Mouse (Mus musculus) stomach, postnatal 0 days (tissue): ENCODE results near the gene Chrm4. TPM values are rescaled to one million over a fixed set of nuclear protein-coding genes. Genes with fewer than 3 reads are reported as not detected.
A peak's percentile ranks its signal among the peaks of the same experiment; 100 is the strongest.

Experiments used
- ATAC-seq: fragments of 200-750 bp; cut with Nextera tagmentation; 2 replicates; pipeline ENCODE4 v1.8.0; 2017; ENCODE audit not compliant: low FRiP score, low TSS enrichment
- DNase-seq: peaks from one replicate; pipeline ENCODE4 v3.0.0-alpha.2; 2016; ENCODE audit warnings: low spot score
- H3K27ac ChIP-seq: fragments of 300-500 bp; sonication (generic); replicated peaks from 2 replicates; pipeline ENCODE4 v1.5.1; 2014; ENCODE audit warnings: mild to moderate bottlenecking, control low read depth
- H3K27me3 ChIP-seq: fragments of 300-500 bp; sonication (generic); 2 replicates; pipeline ENCODE4 v1.6.1; 2014; ENCODE audit warnings: low read length; ENCODE audit not compliant: control insufficient read depth, insufficient read depth
- H3K36me3 ChIP-seq: fragments of 300-500 bp; sonication (generic); 2 replicates; pipeline ENCODE4 v1.6.1; 2014; ENCODE audit warnings: low read length, mixed read lengths; ENCODE audit not compliant: control insufficient read depth, insufficient read depth
- H3K4me1 ChIP-seq: fragments of 300-500 bp; sonication (generic); replicated peaks from 2 replicates; pipeline ENCODE4 v1.6.1; 2014; ENCODE audit warnings: antibody characterized with exemption; ENCODE audit not compliant: control insufficient read depth, insufficient read depth
- H3K4me2 ChIP-seq: fragments of 300-500 bp; sonication (generic); replicated peaks from 2 replicates; pipeline ENCODE4 v1.6.1; 2014; ENCODE audit warnings: low read depth, mild to moderate bottlenecking, control low read depth, moderate library complexity
- H3K4me3 ChIP-seq: fragments of 300-500 bp; sonication (generic); 2 replicates; pipeline ENCODE4 v1.5.1; 2014; ENCODE audit warnings: low read depth, low read length, control low read depth
- H3K9ac ChIP-seq: fragments of 300-500 bp; sonication (generic); 2 replicates; pipeline ENCODE4 v1.6.1; 2014; ENCODE audit warnings: mild to moderate bottlenecking, low read length, control low read depth, mixed read lengths
- H3K9me3 ChIP-seq: fragments of 300-500 bp; sonication (generic); 2 replicates; pipeline ENCODE4 v1.6.1; 2016; ENCODE audit warnings: low read length; ENCODE audit not compliant: control insufficient read depth
- CTCF ChIP-seq: IDR thresholded peaks from 2 replicates; pipeline ENCODE4 v1.5.1; 2016; ENCODE audit warnings: antibody characterized with exemption, low read depth, mild to moderate bottlenecking, moderate library complexity
- EP300 ChIP-seq: optimal IDR thresholded peaks from 2 replicates; pipeline ENCODE3; 2016; ENCODE audit warnings: antibody characterized with exemption
- WGBS: fragments of 180-500 bp; shearing (Covaris S2); extraction: QIAGEN DNeasy Blood & Tissue Kit; methylation state at CpG from one replicate; pipeline ENCODE4 v1.1.7; 2014; 5-methylcytosine and 5-hydroxymethylcytosine counted together
- polyA plus RNA-seq: library from polyadenylated mRNA; unstranded; fragments of >200 nt; fragmentation: Nextera tagmentation; extraction: Ambion mirVana; gene quantifications from 2 replicates; pipeline ENCODE4 v1.2.1, GENCODE M21; 2015

The Chrm4 gene
- polyA plus RNA-seq, 1 experiment from 2014 or later, result 0.08 TPM

GRCm38 (mm10) chr2:91955875-91956274, 28.8 kb downstream of the Chrm4 start:
- Histone ChIP-seq H3K9ac (no peak overlapping the region), H3K9me3 (no peaks in the 10 kb centered on the region), H3K4me1 (peaks cover 9% of the 10 kb centered on the region; the same call in 1 of the 2 replicates), H3K4me3 (no peak overlapping the region), H3K27me3 (no peaks in the 10 kb centered on the region), H3K4me2 (no peak overlapping the region), H3K36me3 (no peaks in the 10 kb centered on the region), H3K27ac (peak overlapping the region; percentile 19; the same call in 1 of the 2 replicates)
- DNase-seq (no peak), ATAC-seq (no peak)
- no peak for TF ChIP-seq CTCF
- TF ChIP-seq EP300, result no peak
- WGBS, result 70% methylated on average over 6 of the region's 6 CpGs

GRCm38 (mm10) chr2:91957096-91957495, 30.0 kb downstream of the Chrm4 start:
- H3K27ac ChIP-seq, result 0 out of 2 replicates have a peak overlapping the region, but pooled peaks have one; percentile 14
- no peak overlapping the region for H3K9ac ChIP-seq
- H3K9me3 ChIP-seq, result no peaks in the 10 kb centered on the region
- ATAC-seq (0 out of 2 replicates have a peak, but pooled peaks have one; percentile 13), DNase-seq (peak; percentile 73)
- H3K36me3 ChIP-seq, result no peaks in the 10 kb centered on the region
- peaks cover 9% of the 10 kb centered on the region; the same call in 1 of the 2 replicates for H3K4me1 ChIP-seq
- H3K27me3 ChIP-seq, result no peaks in the 10 kb centered on the region
- 4% methylated on average over 4 of the region's 4 CpGs for whole genome bisulfite sequencing
- H3K4me2 ChIP-seq, result no peak overlapping the region
- no peak for TF ChIP-seq EP300
- TF ChIP-seq CTCF, result no peak
- no peak overlapping the region for H3K4me3 ChIP-seq

DNA sequence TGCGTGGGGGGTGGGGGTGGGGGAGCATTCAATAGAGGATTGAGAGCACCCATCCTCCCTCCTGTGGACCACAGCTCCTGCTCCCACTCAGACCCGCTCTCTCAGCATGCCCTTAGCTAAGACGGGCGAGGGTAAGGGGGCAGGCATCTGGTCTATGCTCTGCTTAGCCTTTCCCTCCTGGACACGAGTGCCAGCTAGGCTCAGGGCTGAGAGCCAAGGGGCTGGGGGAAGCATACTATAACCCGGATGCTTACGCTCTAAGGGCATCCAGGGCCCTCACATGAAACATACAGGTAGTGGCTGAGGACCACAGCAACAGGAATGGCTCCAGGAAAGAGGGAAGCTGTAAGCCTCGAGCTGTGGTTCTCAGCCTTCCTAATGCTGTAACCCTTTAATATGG, 31.0 kb downstream of the Chrm4 start:
- DNase-seq (no peak), ATAC-seq (no peak)
- Histone ChIP-seq H3K27ac (no peak overlapping the region), H3K27me3 (no peaks in the 10 kb centered on the region), H3K4me2 (no peak overlapping the region), H3K4me1 (peaks cover 9% of the 10 kb centered on the region; the same call in 1 of the 2 replicates), H3K36me3 (no peaks in the 10 kb centered on the region), H3K4me3 (no peak overlapping the region), H3K9me3 (no peaks in the 10 kb centered on the region), H3K9ac (no peak overlapping the region)
- no peak for TF ChIP-seq EP300
- no peak for TF ChIP-seq CTCF
- WGBS, result 76% methylated on average over 8 of the region's 8 CpGs

DNA sequence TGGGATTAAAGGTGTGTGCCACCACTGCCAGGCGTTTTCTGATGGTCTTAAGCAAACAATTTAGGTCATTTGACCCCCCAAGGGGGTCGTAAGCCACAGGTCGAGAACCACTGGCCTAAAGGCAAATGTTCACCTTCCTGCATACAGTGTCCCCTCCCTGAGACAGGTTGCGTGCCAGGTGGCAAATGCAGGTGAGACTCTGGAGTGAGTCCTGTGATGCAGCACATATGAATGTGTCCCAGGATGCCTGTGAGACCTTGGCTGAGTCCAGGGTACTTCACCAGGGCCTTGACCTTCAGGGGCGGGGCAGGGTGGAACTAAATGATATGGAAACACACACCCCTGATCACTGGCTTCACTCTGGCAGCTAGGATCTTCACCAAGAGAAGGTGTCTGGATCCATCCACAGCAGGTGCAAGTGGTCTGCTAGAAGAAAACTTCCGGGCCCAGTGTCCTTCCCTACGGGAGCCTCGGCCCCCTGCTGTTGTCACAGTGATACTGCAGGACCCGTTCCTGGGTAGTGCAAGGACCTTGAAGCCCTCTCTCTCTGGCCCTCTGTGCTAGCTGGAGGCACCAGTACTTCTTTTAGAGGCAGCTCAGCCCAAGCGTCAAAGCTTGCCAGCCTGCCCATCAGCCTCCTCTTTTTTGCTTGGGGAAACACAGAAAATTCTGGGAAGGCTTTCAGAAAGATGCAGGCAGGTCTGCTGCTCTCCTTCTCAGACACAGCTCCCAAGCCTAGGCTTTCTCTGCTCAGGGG, 31.8 kb downstream of the Chrm4 start:
- TF ChIP-seq EP300, result no peak
- peak; percentile 83 for TF ChIP-seq CTCF
- Histone ChIP-seq H3K27me3 (no peaks in the 10 kb centered on the region), H3K4me3 (no peak overlapping the region), H3K9ac (no peak overlapping the region), H3K4me2 (no peak overlapping the region), H3K4me1 (peaks cover 6% of the 10 kb centered on the region; the same call in 1 of the 2 replicates), H3K9me3 (no peaks in the 10 kb centered on the region), H3K36me3 (no peaks in the 10 kb centered on the region), H3K27ac (no peak overlapping the region)
- 43% methylated on average over 10 of the region's 10 CpGs for WGBS
- peak; percentile 65 for DNase-seq
- ATAC-seq, result no peak

DNA sequence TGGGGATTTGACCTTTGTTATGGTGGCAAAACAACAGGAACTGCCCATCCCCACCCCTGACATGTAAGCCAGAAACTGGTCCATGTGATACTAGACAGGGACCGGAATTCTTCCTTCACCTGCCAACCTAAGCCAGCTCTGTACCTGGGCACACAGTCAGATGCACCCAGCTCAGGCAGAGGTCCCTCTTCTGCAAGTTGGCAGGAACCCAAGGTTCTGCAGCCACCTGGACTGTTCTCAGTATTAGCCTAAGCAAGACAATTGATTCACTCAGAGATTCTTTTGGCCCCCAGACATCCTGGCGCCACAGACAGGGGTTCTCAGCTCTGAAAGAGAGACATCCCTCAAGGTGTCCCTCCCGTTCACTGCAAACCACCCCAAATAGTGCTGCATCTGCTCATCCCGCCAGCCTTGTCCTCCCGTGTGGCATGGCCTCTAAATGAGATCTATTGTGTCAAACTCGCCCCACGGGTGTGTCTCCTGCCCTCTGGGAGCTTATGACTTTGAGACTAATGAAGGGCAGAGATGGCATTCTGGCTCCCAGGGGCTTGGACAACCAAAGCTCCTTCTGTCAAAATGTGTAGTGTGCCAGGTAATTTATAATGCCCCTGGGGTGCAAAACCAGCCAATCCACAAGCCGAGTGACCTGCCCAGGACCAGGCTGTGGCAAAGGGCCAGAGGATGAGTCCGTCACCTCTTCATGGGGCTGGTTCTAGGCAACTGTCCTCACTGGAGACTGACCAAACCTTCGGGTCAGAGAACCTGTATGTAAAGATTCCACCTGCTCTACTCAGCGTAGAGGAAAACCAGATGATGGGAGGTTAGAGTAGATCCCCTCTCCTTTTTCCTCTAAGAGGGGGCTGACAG, 32.7 kb downstream of the Chrm4 start:
- Histone ChIP-seq H3K27me3 (no peaks in the 10 kb centered on the region), H3K4me1 (peaks cover 6% of the 10 kb centered on the region; the same call in 1 of the 2 replicates), H3K4me2 (no peak overlapping the region), H3K9ac (no peak overlapping the region), H3K36me3 (no peaks in the 10 kb centered on the region), H3K27ac (no peak overlapping the region), H3K9me3 (no peaks in the 10 kb centered on the region), H3K4me3 (no peak overlapping the region)
- ATAC-seq, result no peak
- TF ChIP-seq EP300 (no peak), CTCF (no peak)
- 72% methylated on average over 11 of the region's 11 CpGs for WGBS
- no peak for DNase-seq
